Mouse (Mus musculus): ENCODE data around the gene Cyp1a2.

Cyp1a2 gene

GRCm38 (mm10) chr9:57646551-57647103, 36.9 kb downstream of the Cyp1a2 start:
- no peak for DNase-seq (ENCODE audit: low spot score in 2 of 2)

GRCm38 (mm10) chr9:57644944-57645893, 38.3 kb downstream of the Cyp1a2 start:
- peak; percentile 96 to 98 for DNase-seq (ENCODE audit: low spot score in 2 of 2)

- no peak for DNase-seq (ENCODE audit: low spot score in 2 of 2)
Observed at GRCm38 (mm10) chr9:57644442-57644943, 39.0 kb downstream of the Cyp1a2 start.

- no peak for DNase-seq (ENCODE audit: low spot score in 2 of 2)
Observed at GRCm38 (mm10) chr9:57643856-57644180, 39.7 kb downstream of the Cyp1a2 start.

GRCm38 (mm10) chr9:57643169-57643855, 40.2 kb downstream of the Cyp1a2 start:
- no peak for DNase-seq (ENCODE audit: low spot score in 2 of 2)

- no peak for DNase-seq (ENCODE audit: low spot score in 2 of 2)
Observed at GRCm38 (mm10) chr9:57641775-57642550, 41.5 kb downstream of the Cyp1a2 start.

- DNase-seq (ENCODE audit: low spot score in 2 of 2) = no peak
Observed at GRCm38 (mm10) chr9:57641022-57641421, 42.5 kb downstream of the Cyp1a2 start.

GRCm38 (mm10) chr9:57640384-57640783, 43.1 kb downstream of the Cyp1a2 start:
- no peak for DNase-seq (ENCODE audit: low spot score in 2 of 2)

GRCm38 (mm10) chr9:57639661-57640328, 43.7 kb downstream of the Cyp1a2 start:
- DNase-seq (ENCODE audit: low spot score in 2 of 2) = no peak

GRCm38 (mm10) chr9:57638651-57639459, 44.6 kb downstream of the Cyp1a2 start:
- DNase-seq (ENCODE audit: low spot score in 2 of 2) = no peak

GRCm38 (mm10) chr9:57637741-57638322, 45.7 kb downstream of the Cyp1a2 start:
- DNase-seq (ENCODE audit: low spot score in 2 of 2) = peak in 1 of 2 experiments; percentile 46

GRCm38 (mm10) chr9:57637272-57637671, 46.2 kb downstream of the Cyp1a2 start:
- DNase-seq (ENCODE audit: low spot score in 2 of 2) = no peak

- DNase-seq (ENCODE audit: low spot score in 2 of 2) = no peak
Observed at GRCm38 (mm10) chr9:57633481-57634024, 50.0 kb downstream of the Cyp1a2 start.

GRCm38 (mm10) chr9:57629118-57629874, 54.2 kb downstream of the Cyp1a2 start:
- DNase-seq (ENCODE audit: low spot score in 2 of 2) = peak; percentile 74 to 80

- no peak for DNase-seq (ENCODE audit: low spot score in 2 of 2)
Observed at GRCm38 (mm10) chr9:57628717-57629116, 54.8 kb downstream of the Cyp1a2 start.

- DNase-seq (ENCODE audit: low spot score in 2 of 2) = no peak
Observed at GRCm38 (mm10) chr9:57627892-57628291, 55.6 kb downstream of the Cyp1a2 start.

- DNase-seq (ENCODE audit: low spot score in 2 of 2) = no peak
Observed at GRCm38 (mm10) chr9:57627191-57627590, 56.3 kb downstream of the Cyp1a2 start.
